In the genomic region with DNA sequence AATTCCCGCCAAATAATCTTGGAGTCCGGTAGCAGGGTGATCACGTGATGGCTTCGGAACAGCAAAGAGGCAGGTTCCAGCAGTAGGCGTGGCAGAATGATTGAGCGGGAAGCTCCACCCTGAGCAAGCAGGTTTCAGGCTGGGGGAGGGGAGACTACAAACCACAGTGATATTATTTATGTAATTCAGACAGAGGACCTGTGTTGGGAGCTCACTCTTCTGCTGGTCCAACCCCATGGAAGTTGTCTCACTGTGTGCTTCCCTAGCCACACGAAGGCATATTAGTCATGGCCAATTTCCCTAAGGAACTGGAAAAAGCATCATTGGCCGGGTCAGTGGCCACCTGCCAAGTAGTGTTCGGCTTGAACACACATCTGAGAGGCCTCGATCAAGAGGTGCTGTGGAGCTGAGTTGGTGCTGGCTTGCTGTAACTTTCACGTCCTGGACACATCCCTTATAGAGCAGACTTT, we compare ENCODE assay signal across 8 mouse cellular contexts. TPM values are rescaled to one million over a fixed set of nuclear protein-coding genes. Genes with fewer than 3 reads are reported as not detected.
A peak's percentile ranks its signal among the peaks of the same experiment; 100 is the strongest.
DNase-seq lines count a peak whose midpoint lies in the region; ATAC-seq lines count a peak whose summit lies in the region.

No protein-coding gene starts in this region.

- peak; percentile 69 for ATAC-seq in erythroid progenitor cell, adult 5-6 weeks (replicated peaks; ENCODE audit: low FRiP score, poor library complexity, severe bottlenecking)

- peak; percentile 57 to 64 for DNase-seq in lung, adult 18-20 months
- no peak for DNase-seq in lung, postnatal 25 days (ENCODE audit: low spot score)
- peak; percentile 92 for DNase-seq in kidney, adult 9 months
- peak; percentile 73 for DNase-seq in lung, postnatal 36 days
- no peak for DNase-seq in right cerebral cortex, postnatal 10 days (ENCODE audit: low spot score in 2 of 2)
- no peak for DNase-seq in urinary bladder, adult 2 months (ENCODE audit: low spot score)
- DNase-seq in right cerebral cortex, postnatal 36 days (ENCODE audit: low spot score in 2 of 2): no peak

RNA-seq across cellular contexts. Expression of a gene that starts 36.5 kb away (rescaled TPM):
- not detected in 2 replicates for total RNA-seq in erythroid progenitor cell, adult 5-6 weeks (2015; ENCODE audit: low replicate concordance)
- 1.3 and 1.4 TPM in 2 replicates for total RNA-seq in erythroid progenitor cell, adult 5-6 weeks (2017; ENCODE audit: low replicate concordance)
- polyA plus RNA-seq in urinary bladder, adult 2 months (2012; rRNA removed): 5.5 and 7.9 TPM in 2 replicates

Comparison
In these comparisons a context has a peak if more than half of its experiments do, and no peak if none do; other contexts are left out.
1. DNase-seq: peak in lung, adult 18-20 months (2 of 2), kidney, adult 9 months (single experiment) and lung, postnatal 36 days (single experiment); none in lung, postnatal 25 days (single experiment), right cerebral cortex, postnatal 10 days (0 of 2), urinary bladder, adult 2 months (single experiment) and right cerebral cortex, postnatal 36 days (0 of 2).